Mouse (Mus musculus): Measurements from ENCODE around the gene Afg1l. TPM values are rescaled to one million over a fixed set of nuclear protein-coding genes. Genes with fewer than 3 reads are reported as not detected.
A peak's percentile ranks its signal among the peaks of the same experiment; 100 is the strongest.

The Afg1l gene
- polyA plus RNA-seq, 1 experiment = 2.6 TPM

GRCm38 (mm10) chr10:42511184-42512135 lies 33.1 kb upstream of the Afg1l start:
- no peak for TF ChIP-seq CTCF (IDR thresholded peaks at IDR 0.05; ENCODE audit: extremely low read depth, insufficient read length, insufficient replicate concordance, low read depth, low read length)
- no peak for TF ChIP-seq POLR2A (IDR thresholded peaks at IDR 0.05; ENCODE audit: low read depth, low read length)
- Histone ChIP-seq H3K27ac (ENCODE audit: insufficient read depth, low read depth, low read length) (no peak overlapping the region), H3K4me3 (ENCODE audit: low read depth, low read length) (no peak overlapping the region), H3K4me1 (ENCODE audit: control insufficient read depth, insufficient read depth, insufficient read length, low read length) (peaks cover 8% of the 10 kb centered on the region; the same call in 1 of the 2 replicates), H3K36me3 (ENCODE audit: control insufficient read depth, insufficient read depth, low read length) (peaks cover 7% of the 10 kb centered on the region), H3K27me3 (ENCODE audit: control insufficient read depth, insufficient read depth, low read length) (no peaks in the 10 kb centered on the region)
- 88% methylated on average over 6 of the region's 6 CpGs for WGBS

GRCm38 (mm10) chr10:42510141-42510540 lies 31.8 kb upstream of the Afg1l start:
- TF ChIP-seq CTCF (IDR thresholded peaks at IDR 0.05; ENCODE audit: extremely low read depth, insufficient read length, insufficient replicate concordance, low read depth, low read length) (peak; percentile 19; the same call in 1 of the 2 replicates), POLR2A (IDR thresholded peaks at IDR 0.05; ENCODE audit: low read depth, low read length) (no peak)
- H3K36me3 ChIP-seq (ENCODE audit: control insufficient read depth, insufficient read depth, low read length) = peaks cover 6% of the 10 kb centered on the region
- 71% methylated on average over 6 of the region's 6 CpGs for WGBS
- no peak overlapping the region for H3K27ac ChIP-seq (ENCODE audit: insufficient read depth, low read depth, low read length)
- H3K4me1 ChIP-seq (ENCODE audit: control insufficient read depth, insufficient read depth, insufficient read length, low read length) = peaks cover 8% of the 10 kb centered on the region; the same call in 1 of the 2 replicates
- H3K27me3 ChIP-seq (ENCODE audit: control insufficient read depth, insufficient read depth, low read length) = no peaks in the 10 kb centered on the region
- no peak overlapping the region for H3K4me3 ChIP-seq (ENCODE audit: low read depth, low read length)

- 76% methylated on average over 10 of the region's 10 CpGs for WGBS
- Histone ChIP-seq H3K27me3 (ENCODE audit: control insufficient read depth, insufficient read depth, low read length) (no peaks in the 10 kb centered on the region), H3K4me1 (ENCODE audit: control insufficient read depth, insufficient read depth, insufficient read length, low read length) (no peaks in the 10 kb centered on the region), H3K4me3 (ENCODE audit: low read depth, low read length) (no peak overlapping the region), H3K36me3 (ENCODE audit: control insufficient read depth, insufficient read depth, low read length) (peaks cover 6% of the 10 kb centered on the region), H3K27ac (ENCODE audit: insufficient read depth, low read depth, low read length) (no peak overlapping the region)
- TF ChIP-seq CTCF (IDR thresholded peaks at IDR 0.05; ENCODE audit: extremely low read depth, insufficient read length, insufficient replicate concordance, low read depth, low read length) = no peak
- no peak for TF ChIP-seq POLR2A (IDR thresholded peaks at IDR 0.05; ENCODE audit: low read depth, low read length)
Observed at GRCm38 (mm10) chr10:42504096-42504710, 25.8 kb upstream of the Afg1l start.

GRCm38 (mm10) chr10:42502349-42503111 lies 24.2 kb upstream of the Afg1l start:
- Histone ChIP-seq H3K27me3 (ENCODE audit: control insufficient read depth, insufficient read depth, low read length) (no peaks in the 10 kb centered on the region), H3K4me1 (ENCODE audit: control insufficient read depth, insufficient read depth, insufficient read length, low read length) (no peaks in the 10 kb centered on the region), H3K27ac (ENCODE audit: insufficient read depth, low read depth, low read length) (peak overlapping the region; percentile 92), H3K36me3 (ENCODE audit: control insufficient read depth, insufficient read depth, low read length) (peaks cover 2% of the 10 kb centered on the region; the same call in 1 of the 2 replicates), H3K4me3 (ENCODE audit: low read depth, low read length) (peak overlapping the region; percentile 94)
- TF ChIP-seq CTCF (IDR thresholded peaks at IDR 0.05; ENCODE audit: extremely low read depth, insufficient read length, insufficient replicate concordance, low read depth, low read length) (no peak), POLR2A (IDR thresholded peaks at IDR 0.05; ENCODE audit: low read depth, low read length) (no peak)
- under 1% methylated on average over 54 of the region's 55 CpGs for WGBS

GRCm38 (mm10) chr10:42501775-42502348 lies 23.5 kb upstream of the Afg1l start, which contains the start of gene Snx3:
TSS of gene Snx3 (plus strand) at chr10:42502030.
- Histone ChIP-seq H3K4me1 (ENCODE audit: control insufficient read depth, insufficient read depth, insufficient read length, low read length) (no peaks in the 10 kb centered on the region), H3K36me3 (ENCODE audit: control insufficient read depth, insufficient read depth, low read length) (peaks cover 2% of the 10 kb centered on the region; the same call in 1 of the 2 replicates), H3K27ac (ENCODE audit: insufficient read depth, low read depth, low read length) (peak within 1 kb of the TSS; percentile 92), H3K27me3 (ENCODE audit: control insufficient read depth, insufficient read depth, low read length) (no peaks in the 10 kb centered on the region), H3K4me3 (ENCODE audit: low read depth, low read length) (peak within 1 kb of the TSS; percentile 94)
- TF ChIP-seq POLR2A (IDR thresholded peaks at IDR 0.05; ENCODE audit: low read depth, low read length) (peak; percentile 74), CTCF (IDR thresholded peaks at IDR 0.05; ENCODE audit: extremely low read depth, insufficient read length, insufficient replicate concordance, low read depth, low read length) (no peak)
- under 1% methylated on average over 68 of the region's 68 CpGs for WGBS

GRCm38 (mm10) chr10:42501161-42501560 lies 22.8 kb upstream of the Afg1l start:
- Histone ChIP-seq H3K4me1 (ENCODE audit: control insufficient read depth, insufficient read depth, insufficient read length, low read length) (no peaks in the 10 kb centered on the region), H3K36me3 (ENCODE audit: control insufficient read depth, insufficient read depth, low read length) (no peaks in the 10 kb centered on the region), H3K27me3 (ENCODE audit: control insufficient read depth, insufficient read depth, low read length) (no peaks in the 10 kb centered on the region), H3K4me3 (ENCODE audit: low read depth, low read length) (peak overlapping the region; percentile 94; the same call in 1 of the 2 replicates), H3K27ac (ENCODE audit: insufficient read depth, low read depth, low read length) (peak overlapping the region; percentile 92)
- no peak for TF ChIP-seq CTCF (IDR thresholded peaks at IDR 0.05; ENCODE audit: extremely low read depth, insufficient read length, insufficient replicate concordance, low read depth, low read length)
- TF ChIP-seq POLR2A (IDR thresholded peaks at IDR 0.05; ENCODE audit: low read depth, low read length) = no peak
- WGBS = 53% methylated on average over 5 of the region's 5 CpGs
